Mouse (Mus musculus) small intestine, adult 2 months (tissue): Measurements from ENCODE around the gene Qpct.

Source experiments
- CTCF ChIP-seq: fragments of 200-500 bp; IDR thresholded peaks from 2 replicates; pipeline ENCODE4 v1.5.1; 2012; ENCODE audit warnings: low read depth, mild to moderate bottlenecking, control low read depth, inconsistent platforms, low read length, moderate library complexity, mixed read lengths; ENCODE audit not compliant: insufficient replicate concordance, insufficient read length; ENCODE audit errors: extremely low read depth
- POLR2A ChIP-seq: fragments of 200-500 bp; IDR thresholded peaks from 2 replicates; pipeline ENCODE4 v1.6.1; 2012; ENCODE audit warnings: low read depth, mild to moderate bottlenecking, control low read depth, inconsistent platforms, low read length, moderate library complexity

DNA sequence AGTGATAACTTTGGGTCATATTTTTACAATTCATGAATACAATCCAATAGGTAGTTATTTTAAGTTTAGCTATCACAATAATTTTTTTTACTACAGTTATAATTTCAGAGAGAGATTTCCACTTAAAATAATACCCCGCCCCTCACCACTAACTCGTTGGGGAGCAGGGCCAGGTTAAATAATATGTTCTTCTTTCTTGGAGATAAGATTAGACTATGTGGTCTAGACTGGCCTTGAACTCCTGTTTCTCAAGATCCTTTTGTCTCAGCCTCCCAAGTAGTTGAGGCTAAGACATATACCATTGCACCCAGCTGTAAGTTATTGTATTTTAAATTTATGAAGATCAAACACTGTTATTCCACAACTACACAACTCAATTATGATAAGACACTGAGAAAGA, 38.1 kb upstream of the Qpct start:
- no peak for TF ChIP-seq CTCF
- no peak for TF ChIP-seq POLR2A
